Mouse (Mus musculus) hindbrain, embryonic 12.5 days (tissue): ENCODE data around the gene Rab3gap2. TPM values are rescaled to one million over a fixed set of nuclear protein-coding genes. Genes with fewer than 3 reads are reported as not detected.

Experiments used
- ATAC-seq: fragments of 200-750 bp; cut with Nextera tagmentation; 2 replicates; pipeline ENCODE4 v1.8.0; 2017; ENCODE audit warnings: moderate TSS enrichment; ENCODE audit not compliant: low FRiP score
- H3K27ac ChIP-seq: fragments of 300-500 bp; sonication (generic); 2 replicates; pipeline ENCODE4 v1.5.1; 2016; ENCODE audit warnings: mild to moderate bottlenecking
- H3K27me3 ChIP-seq: fragments of 300-500 bp; sonication (generic); 2 replicates; pipeline ENCODE4 v1.6.1; 2016; ENCODE audit warnings: mild to moderate bottlenecking
- H3K36me3 ChIP-seq: fragments of 300-500 bp; sonication (generic); 2 replicates; pipeline ENCODE4 v1.6.1; 2016; ENCODE audit warnings: mild to moderate bottlenecking
- H3K4me1 ChIP-seq: fragments of 300-500 bp; sonication (generic); 2 replicates; pipeline ENCODE4 v1.6.1; 2016
- H3K4me2 ChIP-seq: fragments of 300-500 bp; sonication (generic); replicated peaks from 2 replicates; pipeline ENCODE4 v1.6.1; 2016; ENCODE audit warnings: mild to moderate bottlenecking
- H3K4me3 ChIP-seq: fragments of 300-500 bp; sonication (generic); 2 replicates; pipeline ENCODE4 v1.5.1; 2016; ENCODE audit warnings: mild to moderate bottlenecking
- H3K9ac ChIP-seq: fragments of 300-500 bp; sonication (generic); 2 replicates; pipeline ENCODE4 v1.6.1; 2016; ENCODE audit warnings: mild to moderate bottlenecking, moderate library complexity
- H3K9me3 ChIP-seq: fragments of 300-500 bp; sonication (generic); replicated peaks from 2 replicates; pipeline ENCODE4 v1.6.1; 2016; ENCODE audit warnings: mild to moderate bottlenecking
- WGBS: fragments of 180-500 bp; shearing (Covaris S2); methylation state at CpG from one replicate; pipeline ENCODE4 v1.1.7; 2016; 5-methylcytosine and 5-hydroxymethylcytosine counted together
- polyA plus RNA-seq: library from polyadenylated mRNA; unstranded; fragments of >200 nt; fragmentation: Nextera tagmentation; extraction: Ambion mirVana; gene quantifications from 2 replicates; pipeline ENCODE4 v1.2.1, GENCODE M21; 2016

Gene Rab3gap2
- polyA plus RNA-seq, 1 experiment from 2014 or later = 27.4 TPM

- Histone ChIP-seq H3K36me3 (no peaks in the 10 kb centered on the region), H3K4me3 (no peak overlapping the region), H3K4me1 (peaks cover 31% of the 10 kb centered on the region), H3K9me3 (no peaks in the 10 kb centered on the region), H3K27ac (no peak overlapping the region), H3K27me3 (no peaks in the 10 kb centered on the region), H3K4me2 (no peak overlapping the region), H3K9ac (no peak overlapping the region)
- WGBS = 84% methylated on average over 2 of the region's 2 CpGs
- no peak for ATAC-seq
Measured at GRCm38 (mm10) chr1:185201994-185202393, 1.9 kb upstream of the Rab3gap2 start.

GRCm38 (mm10) chr1:185203196-185203908 lies 565 bp upstream of the Rab3gap2 start:
- Histone ChIP-seq H3K4me2 (peak overlapping the region; percentile 95), H3K9ac (peak overlapping the region; percentile 94), H3K4me1 (peaks cover 31% of the 10 kb centered on the region), H3K27me3 (no peaks in the 10 kb centered on the region), H3K4me3 (peak overlapping the region; percentile 84), H3K27ac (peak overlapping the region; percentile 55; the same call in 1 of the 2 replicates), H3K9me3 (no peaks in the 10 kb centered on the region), H3K36me3 (no peaks in the 10 kb centered on the region)
- no peak for ATAC-seq
- 6% methylated on average over 23 of the region's 23 CpGs for WGBS

GRCm38 (mm10) chr1:185205090-185205489 lies 1.2 kb downstream of the Rab3gap2 start:
- H3K9me3 ChIP-seq = no peaks in the 10 kb centered on the region
- no peak for ATAC-seq
- peak overlapping the region; percentile 8; the same call in 1 of the 2 replicates for H3K9ac ChIP-seq
- H3K27me3 ChIP-seq = no peaks in the 10 kb centered on the region
- 82% methylated on average over 8 of the region's 8 CpGs for WGBS
- peak overlapping the region; percentile 95 for H3K4me2 ChIP-seq
- no peak overlapping the region for H3K27ac ChIP-seq
- no peaks in the 10 kb centered on the region for H3K36me3 ChIP-seq
- H3K4me3 ChIP-seq = no peak overlapping the region
- peaks cover 31% of the 10 kb centered on the region for H3K4me1 ChIP-seq

GRCm38 (mm10) chr1:185207851-185208595 lies 4.1 kb downstream of the Rab3gap2 start:
- no peak for ATAC-seq
- Histone ChIP-seq H3K9me3 (no peaks in the 10 kb centered on the region), H3K9ac (no peak overlapping the region), H3K27ac (no peak overlapping the region), H3K36me3 (no peaks in the 10 kb centered on the region), H3K4me2 (no peak overlapping the region), H3K27me3 (no peaks in the 10 kb centered on the region), H3K4me3 (no peak overlapping the region), H3K4me1 (peaks cover 20% of the 10 kb centered on the region)
- 92% methylated on average over 13 of the region's 13 CpGs for WGBS

- Histone ChIP-seq H3K4me3 (no peak overlapping the region), H3K27ac (no peak overlapping the region), H3K9ac (no peak overlapping the region), H3K9me3 (no peaks in the 10 kb centered on the region), H3K27me3 (no peaks in the 10 kb centered on the region), H3K4me1 (peaks cover 16% of the 10 kb centered on the region), H3K36me3 (no peaks in the 10 kb centered on the region), H3K4me2 (no peak overlapping the region)
- no peak for ATAC-seq
- WGBS = 92% methylated on average over 8 of the region's 8 CpGs
Measured at GRCm38 (mm10) chr1:185208766-185209165, 4.8 kb downstream of the Rab3gap2 start.

GRCm38 (mm10) chr1:185209641-185210176 lies 5.8 kb downstream of the Rab3gap2 start:
- Histone ChIP-seq H3K4me2 (no peak overlapping the region), H3K27ac (no peak overlapping the region), H3K9ac (no peak overlapping the region), H3K36me3 (0 out of 2 replicates have a peak, but pooled peaks cover 3% of the 10 kb centered on the region), H3K27me3 (no peaks in the 10 kb centered on the region), H3K4me1 (peaks cover 14% of the 10 kb centered on the region), H3K9me3 (no peaks in the 10 kb centered on the region), H3K4me3 (no peak overlapping the region)
- no peak for ATAC-seq
- WGBS = 38% methylated on average over 8 of the region's 8 CpGs

GRCm38 (mm10) chr1:185216360-185216759 lies 12.4 kb downstream of the Rab3gap2 start:
- H3K27me3 ChIP-seq = no peaks in the 10 kb centered on the region
- no peak overlapping the region for H3K27ac ChIP-seq
- H3K4me3 ChIP-seq = no peak overlapping the region
- H3K4me2 ChIP-seq = no peak overlapping the region
- H3K9me3 ChIP-seq = no peaks in the 10 kb centered on the region
- H3K4me1 ChIP-seq = no peaks in the 10 kb centered on the region
- WGBS = 66% methylated on average over 5 of the region's 5 CpGs
- no peak for ATAC-seq
- no peak overlapping the region for H3K9ac ChIP-seq
- H3K36me3 ChIP-seq = 0 out of 2 replicates have a peak, but pooled peaks cover 8% of the 10 kb centered on the region

GRCm38 (mm10) chr1:185216762-185217161 lies 12.8 kb downstream of the Rab3gap2 start:
- H3K4me3 ChIP-seq = no peak overlapping the region
- H3K4me1 ChIP-seq = no peaks in the 10 kb centered on the region
- WGBS = 82% methylated on average over 2 of the region's 2 CpGs
- no peaks in the 10 kb centered on the region for H3K9me3 ChIP-seq
- H3K36me3 ChIP-seq = 0 out of 2 replicates have a peak, but pooled peaks cover 8% of the 10 kb centered on the region
- H3K4me2 ChIP-seq = no peak overlapping the region
- ATAC-seq = no peak
- H3K27ac ChIP-seq = no peak overlapping the region
- H3K9ac ChIP-seq = no peak overlapping the region
- no peaks in the 10 kb centered on the region for H3K27me3 ChIP-seq

- ATAC-seq = no peak
- no peaks in the 10 kb centered on the region for H3K27me3 ChIP-seq
- H3K9me3 ChIP-seq = no peaks in the 10 kb centered on the region
- H3K4me1 ChIP-seq = no peaks in the 10 kb centered on the region
- no peak overlapping the region for H3K4me2 ChIP-seq
- no peak overlapping the region for H3K9ac ChIP-seq
- H3K36me3 ChIP-seq = peaks cover 16% of the 10 kb centered on the region; the same call in 1 of the 2 replicates
- H3K27ac ChIP-seq = no peak overlapping the region
- no peak overlapping the region for H3K4me3 ChIP-seq
- 96% methylated on average over 5 of the region's 5 CpGs for WGBS
Measured at GRCm38 (mm10) chr1:185217966-185218365, 14.0 kb downstream of the Rab3gap2 start.

- no peak overlapping the region for H3K27ac ChIP-seq
- H3K4me3 ChIP-seq = no peak overlapping the region
- 94% methylated on average over 6 of the region's 6 CpGs for WGBS
- no peak overlapping the region for H3K9ac ChIP-seq
- no peaks in the 10 kb centered on the region for H3K27me3 ChIP-seq
- H3K36me3 ChIP-seq = peaks cover 21% of the 10 kb centered on the region
- no peak for ATAC-seq
- H3K4me1 ChIP-seq = peaks cover 5% of the 10 kb centered on the region; the same call in 1 of the 2 replicates
- no peaks in the 10 kb centered on the region for H3K9me3 ChIP-seq
- H3K4me2 ChIP-seq = no peak overlapping the region
Measured at GRCm38 (mm10) chr1:185226889-185227288, 23.0 kb downstream of the Rab3gap2 start.

GRCm38 (mm10) chr1:185227766-185228165 lies 23.8 kb downstream of the Rab3gap2 start:
- Histone ChIP-seq H3K4me2 (no peak overlapping the region), H3K9me3 (no peaks in the 10 kb centered on the region), H3K9ac (no peak overlapping the region), H3K4me3 (no peak overlapping the region), H3K27me3 (no peaks in the 10 kb centered on the region), H3K27ac (no peak overlapping the region), H3K4me1 (peaks cover 5% of the 10 kb centered on the region; the same call in 1 of the 2 replicates), H3K36me3 (peaks cover 15% of the 10 kb centered on the region)
- ATAC-seq = no peak
- WGBS = 87% methylated on average over 7 of the region's 7 CpGs

- no peak for ATAC-seq
- 67% methylated on average over 7 of the region's 7 CpGs for WGBS
Measured at GRCm38 (mm10) chr1:185229406-185230201, 25.7 kb downstream of the Rab3gap2 start.

More at GRCm38 (mm10) chr1:185229406-185230201, 25.7 kb downstream of the Rab3gap2 start:
- peaks cover 5% of the 10 kb centered on the region; the same call in 1 of the 2 replicates for H3K4me1 ChIP-seq
- H3K36me3 ChIP-seq = peaks cover 15% of the 10 kb centered on the region
- no peak overlapping the region for H3K27ac ChIP-seq
- no peak overlapping the region for H3K4me2 ChIP-seq
- no peak overlapping the region for H3K4me3 ChIP-seq
- no peak overlapping the region for H3K9ac ChIP-seq
- no peaks in the 10 kb centered on the region for H3K9me3 ChIP-seq
- no peaks in the 10 kb centered on the region for H3K27me3 ChIP-seq
